Mouse (Mus musculus): Measurements from ENCODE around the gene Tmem205. TPM values are rescaled to one million over a fixed set of nuclear protein-coding genes. Genes with fewer than 3 reads are reported as not detected.
A peak's percentile ranks its signal among the peaks of the same experiment; 100 is the strongest.

The Tmem205 gene
- total RNA-seq (2014; rRNA removed) = 42.0 and 47.1 TPM in 2 replicates
- polyA plus RNA-seq (2015; fragmentation: Nextera tagmentation; extraction: Ambion mirVana) = 52.8 and 65.9 TPM in 2 replicates

GRCm38 (mm10) chr9:21927208-21927753 lies at the start of gene Tmem205, which contains the start of gene Ccdc159:
Gene Tmem205 (minus strand): TSS chr9:21927556.
Gene Ccdc159 (plus strand): TSS chr9:21927471.
- Histone ChIP-seq H3K36me3 (ENCODE audit: insufficient read depth) (0 out of 2 replicates have a peak, but pooled peaks cover 3% of the 10 kb centered on the region), H3K4me2 (ENCODE audit: low read depth) (peak within 1 kb of the TSS; percentile 54), H3K27ac (ENCODE audit: low read depth, low read length) (peak within 1 kb of the TSS; percentile 64), H3K9me3 (ENCODE audit: low read length) (no peaks in the 10 kb centered on the region), H3K4me3 (ENCODE audit: low read depth, low read length) (peak within 1 kb of the TSS; percentile 54), H3K27me3 (ENCODE audit: insufficient read depth, low read length) (no peaks in the 10 kb centered on the region), H3K4me1 (ENCODE audit: insufficient read depth) (peaks cover 10% of the 10 kb centered on the region; the same call in 1 of the 2 replicates), H3K9ac (peak within 1 kb of the TSS; percentile 63)
- peak; percentile 96 for DNase-seq
- WGBS = under 1% methylated on average over 28 of the region's 28 CpGs
- ATAC-seq = peak; percentile 97
- no peak for TF ChIP-seq CTCF (IDR thresholded peaks at IDR 0.05; ENCODE audit: low read depth)

GRCm38 (mm10) chr9:21976626-21977175 lies 49.3 kb upstream of the Tmem205 start:
- no peak overlapping the region for H3K9ac ChIP-seq
- WGBS = 77% methylated on average over 10 of the region's 10 CpGs
- no peak overlapping the region for H3K4me2 ChIP-seq (ENCODE audit: low read depth)
- DNase-seq (no peak), ATAC-seq (no peak)
- no peaks in the 10 kb centered on the region for H3K27me3 ChIP-seq (ENCODE audit: insufficient read depth, low read length)
- no peak overlapping the region for H3K27ac ChIP-seq (ENCODE audit: low read depth, low read length)
- no peak overlapping the region for H3K4me3 ChIP-seq (ENCODE audit: low read depth, low read length)
- no peaks in the 10 kb centered on the region for H3K9me3 ChIP-seq (ENCODE audit: low read length)
- TF ChIP-seq CTCF (IDR thresholded peaks at IDR 0.05; ENCODE audit: low read depth) = no peak
- no peaks in the 10 kb centered on the region for H3K4me1 ChIP-seq (ENCODE audit: insufficient read depth)
- H3K36me3 ChIP-seq (ENCODE audit: insufficient read depth) = no peaks in the 10 kb centered on the region

DNA sequence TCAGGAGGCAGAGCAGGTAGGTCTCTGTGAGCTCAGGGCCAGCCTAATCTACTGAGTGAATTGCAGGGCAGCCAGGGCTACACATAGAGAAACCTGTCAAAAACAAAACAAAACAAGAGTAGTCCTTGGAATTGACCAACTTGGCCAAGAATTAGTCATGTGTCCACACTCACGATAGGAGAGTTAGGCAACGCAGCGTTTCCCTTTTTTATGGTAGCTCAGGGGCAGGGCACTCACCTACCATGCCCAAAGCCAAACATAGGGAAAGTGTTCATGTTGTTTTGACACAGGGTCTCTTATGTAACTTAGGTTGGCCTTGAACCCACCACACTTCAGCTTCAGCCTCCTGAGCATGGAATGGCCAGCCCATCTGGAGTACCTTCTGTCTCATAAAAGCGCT lies 41.9 kb upstream of the Tmem205 start:
- DNase-seq (no peak), ATAC-seq (no peak)
- Histone ChIP-seq H3K9ac (no peak overlapping the region), H3K36me3 (ENCODE audit: insufficient read depth) (no peaks in the 10 kb centered on the region), H3K4me2 (ENCODE audit: low read depth) (no peak overlapping the region), H3K9me3 (ENCODE audit: low read length) (no peaks in the 10 kb centered on the region), H3K4me1 (ENCODE audit: insufficient read depth) (no peaks in the 10 kb centered on the region), H3K27ac (ENCODE audit: low read depth, low read length) (no peak overlapping the region), H3K4me3 (ENCODE audit: low read depth, low read length) (no peak overlapping the region), H3K27me3 (ENCODE audit: insufficient read depth, low read length) (no peaks in the 10 kb centered on the region)
- TF ChIP-seq CTCF (IDR thresholded peaks at IDR 0.05; ENCODE audit: low read depth) = no peak
- 91% methylated on average over 4 of the region's 4 CpGs for WGBS

- Histone ChIP-seq H3K4me3 (ENCODE audit: low read depth, low read length) (no peak overlapping the region), H3K27me3 (ENCODE audit: insufficient read depth, low read length) (no peaks in the 10 kb centered on the region), H3K27ac (ENCODE audit: low read depth, low read length) (no peak overlapping the region), H3K4me1 (ENCODE audit: insufficient read depth) (no peaks in the 10 kb centered on the region), H3K4me2 (ENCODE audit: low read depth) (no peak overlapping the region), H3K9ac (no peak overlapping the region), H3K36me3 (ENCODE audit: insufficient read depth) (no peaks in the 10 kb centered on the region), H3K9me3 (ENCODE audit: low read length) (no peaks in the 10 kb centered on the region)
- no peak for TF ChIP-seq CTCF (IDR thresholded peaks at IDR 0.05; ENCODE audit: low read depth)
- WGBS = 77% methylated on average over 6 of the region's 6 CpGs
- DNase-seq = no peak
- ATAC-seq = no peak
These were observed 41.5 kb upstream of the Tmem205 start for GRCm38 (mm10) chr9:21968883-21969282.

DNA sequence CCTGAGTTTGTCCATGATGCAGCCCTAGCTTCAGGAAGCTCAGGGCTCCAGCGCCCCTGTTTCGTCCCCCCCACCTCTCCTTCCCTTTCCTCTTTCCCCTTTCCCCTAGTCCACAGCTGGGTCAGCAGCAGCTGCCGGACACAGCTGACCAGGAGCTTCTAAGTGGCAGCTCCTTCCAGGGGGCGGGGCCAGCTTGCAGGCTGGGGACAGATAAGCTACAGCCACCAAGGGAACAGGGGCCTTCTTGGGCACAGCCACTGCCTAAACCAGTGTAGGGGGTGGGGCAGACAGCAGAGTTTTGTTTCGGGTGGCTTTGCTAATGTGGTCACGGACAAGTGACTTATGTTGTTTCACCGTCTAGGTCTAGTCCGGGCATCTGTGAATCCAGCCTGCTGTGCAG lies 36.1 kb upstream of the Tmem205 start, which contains the start of gene Epor:
Epor (minus strand) TSS at position 90 of the 400 bp plus-strand sequence.
- no peak for TF ChIP-seq CTCF (IDR thresholded peaks at IDR 0.05; ENCODE audit: low read depth)
- DNase-seq = no peak
- Histone ChIP-seq H3K4me1 (ENCODE audit: insufficient read depth) (0 out of 2 replicates have a peak, but pooled peaks cover 4% of the 10 kb centered on the region), H3K4me2 (ENCODE audit: low read depth) (peak within 1 kb of the TSS; percentile 72), H3K9ac (peak within 1 kb of the TSS; percentile 22; the same call in 1 of the 2 replicates), H3K9me3 (ENCODE audit: low read length) (no peaks in the 10 kb centered on the region), H3K4me3 (ENCODE audit: low read depth, low read length) (peak within 1 kb of the TSS; percentile 38), H3K36me3 (ENCODE audit: insufficient read depth) (no peaks in the 10 kb centered on the region; the same call in 1 of the 2 replicates), H3K27ac (ENCODE audit: low read depth, low read length) (no peak within 1 kb of the TSS), H3K27me3 (ENCODE audit: insufficient read depth, low read length) (peaks cover 25% of the 10 kb centered on the region)
- 31% methylated on average over 8 of the region's 8 CpGs for WGBS
- ATAC-seq = 0 out of 2 replicates have a peak, but pooled peaks have one; percentile 5

GRCm38 (mm10) chr9:21962416-21963059 lies 35.2 kb upstream of the Tmem205 start:
- Histone ChIP-seq H3K4me2 (ENCODE audit: low read depth) (peak overlapping the region; percentile 72), H3K36me3 (ENCODE audit: insufficient read depth) (no peaks in the 10 kb centered on the region; the same call in 1 of the 2 replicates), H3K9me3 (ENCODE audit: low read length) (no peaks in the 10 kb centered on the region), H3K27me3 (ENCODE audit: insufficient read depth, low read length) (peaks cover 25% of the 10 kb centered on the region), H3K4me1 (ENCODE audit: insufficient read depth) (0 out of 2 replicates have a peak, but pooled peaks cover 4% of the 10 kb centered on the region), H3K27ac (ENCODE audit: low read depth, low read length) (no peak overlapping the region), H3K4me3 (ENCODE audit: low read depth, low read length) (peak overlapping the region; percentile 38), H3K9ac (peak overlapping the region; percentile 22; the same call in 1 of the 2 replicates)
- 4% methylated on average over 34 of the region's 34 CpGs for WGBS
- peak; percentile 86 for ATAC-seq
- peak; percentile 62 for DNase-seq
- TF ChIP-seq CTCF (IDR thresholded peaks at IDR 0.05; ENCODE audit: low read depth) = peak; percentile 41
